In genomic region chr13:9763828-9764645, GRCm38 (mm10) we compare ENCODE assay signal across 8 mouse cellular contexts. TPM values are rescaled to one million over a fixed set of nuclear protein-coding genes. Genes with fewer than 3 reads are reported as not detected.
DNase-seq lines count a peak whose midpoint lies in the region; ATAC-seq and TF ChIP-seq lines count a peak whose summit lies in the region.

No protein-coding gene starts in this region.

- WGBS in embryonic facial prominence, embryonic 15.5 days = under 1% methylated on average over 59 of the region's 111 CpGs
- under 1% methylated on average over 73 of the region's 111 CpGs for WGBS in heart, embryonic 11.5 days (ENCODE audit: insufficient replicate concordance)
- WGBS in kidney, embryonic 16.5 days = 0% methylated on average over 57 of the region's 111 CpGs
- WGBS in liver, embryonic 14.5 days (ENCODE audit: insufficient replicate concordance) = under 1% methylated on average over 69 of the region's 111 CpGs
- under 1% methylated on average over 49 of the region's 111 CpGs for WGBS in neural tube, embryonic 11.5 days
- under 1% methylated on average over 58 of the region's 111 CpGs for WGBS in stomach, embryonic 16.5 days

- no peak for TF ChIP-seq CTCF in liver, embryonic 14.5 days (IDR thresholded peaks at IDR 0.05; ENCODE audit: low read depth)

- H3K36me3 ChIP-seq in embryonic facial prominence, embryonic 15.5 days = no peaks in the 10 kb centered on the region
- H3K36me3 ChIP-seq in heart, embryonic 11.5 days (ENCODE audit: control insufficient read depth, insufficient read depth, low read length) = no peaks in the 10 kb centered on the region
- H3K36me3 ChIP-seq in kidney, embryonic 16.5 days (ENCODE audit: insufficient read depth, low read length) = no peaks in the 10 kb centered on the region
- no peaks in the 10 kb centered on the region for H3K36me3 ChIP-seq in liver, embryonic 14.5 days (replicated peaks; ENCODE audit: control insufficient read depth, insufficient read depth, low read depth)
- H3K36me3 ChIP-seq in neural tube, embryonic 11.5 days (ENCODE audit: control insufficient read depth, insufficient read depth, low read length) = no peaks in the 10 kb centered on the region
- H3K36me3 ChIP-seq in stomach, embryonic 16.5 days (ENCODE audit: control insufficient read depth, insufficient read depth, low read length) = no peaks in the 10 kb centered on the region

- peak overlapping the region; percentile 99 for H3K27ac ChIP-seq in embryonic facial prominence, embryonic 15.5 days (replicated peaks)
- peak overlapping the region; percentile 100 for H3K27ac ChIP-seq in heart, embryonic 11.5 days (ENCODE audit: low read depth, low read length)
- H3K27ac ChIP-seq in kidney, embryonic 16.5 days (ENCODE audit: low read length) = peak overlapping the region; percentile 99
- peak overlapping the region; percentile 24 for H3K27ac ChIP-seq in liver, embryonic 14.5 days
- H3K27ac ChIP-seq in neural tube, embryonic 11.5 days (ENCODE audit: low read depth, low read length) = peak overlapping the region; percentile 99
- peak overlapping the region; percentile 99 for H3K27ac ChIP-seq in stomach, embryonic 16.5 days (ENCODE audit: low read length)

- H3K27me3 ChIP-seq in embryonic facial prominence, embryonic 15.5 days = no peaks in the 10 kb centered on the region
- H3K27me3 ChIP-seq in heart, embryonic 11.5 days (ENCODE audit: control insufficient read depth, insufficient read depth, low read length) = no peaks in the 10 kb centered on the region
- H3K27me3 ChIP-seq in kidney, embryonic 16.5 days (ENCODE audit: insufficient read depth, low read length) = no peaks in the 10 kb centered on the region
- H3K27me3 ChIP-seq in liver, embryonic 14.5 days (ENCODE audit: control insufficient read depth, insufficient read depth, low read length) = peaks cover 5% of the 10 kb centered on the region; the same call in 1 of the 2 replicates
- H3K27me3 ChIP-seq in neural tube, embryonic 11.5 days (ENCODE audit: control insufficient read depth, insufficient read depth, low read length) = no peaks in the 10 kb centered on the region
- no peaks in the 10 kb centered on the region for H3K27me3 ChIP-seq in stomach, embryonic 16.5 days (ENCODE audit: control insufficient read depth, insufficient read depth, low read length)

- ATAC-seq in embryonic facial prominence, embryonic 15.5 days (ENCODE audit: insufficient number of reproducible peaks, low FRiP score, low TSS enrichment, low read depth) = peak; percentile 86
- peak; percentile 82 for ATAC-seq in heart, embryonic 11.5 days (replicated peaks; ENCODE audit: insufficient number of reproducible peaks, low FRiP score, low TSS enrichment)
- peak; percentile 75 for ATAC-seq in kidney, embryonic 16.5 days (ENCODE audit: low FRiP score, low TSS enrichment)
- ATAC-seq in liver, embryonic 14.5 days (ENCODE audit: insufficient read depth) = peak; percentile 77
- peak; percentile 48 for ATAC-seq in neural tube, embryonic 11.5 days (ENCODE audit: insufficient read depth, low FRiP score, low TSS enrichment)
- ATAC-seq in stomach, embryonic 16.5 days (ENCODE audit: insufficient read depth, low FRiP score) = peak; percentile 86

- H3K4me2 ChIP-seq in embryonic facial prominence, embryonic 15.5 days (replicated peaks) = peak overlapping the region; percentile 62
- peak overlapping the region; percentile 62 for H3K4me2 ChIP-seq in heart, embryonic 11.5 days
- H3K4me2 ChIP-seq in kidney, embryonic 16.5 days (replicated peaks; ENCODE audit: low read depth, low read length) = peak overlapping the region; percentile 86
- peak overlapping the region; percentile 75 for H3K4me2 ChIP-seq in liver, embryonic 14.5 days (ENCODE audit: low read depth)
- peak overlapping the region; percentile 82 for H3K4me2 ChIP-seq in neural tube, embryonic 11.5 days (ENCODE audit: low read depth)
- peak overlapping the region; percentile 91 for H3K4me2 ChIP-seq in stomach, embryonic 16.5 days (ENCODE audit: low read depth, low read length)

- TF ChIP-seq EP300 in liver, embryonic 14.5 days (IDR thresholded peaks at IDR 0.05; ENCODE audit: low read depth) = no peak

- H3K4me3 ChIP-seq in embryonic facial prominence, embryonic 15.5 days (replicated peaks) = peak overlapping the region; percentile 74
- H3K4me3 ChIP-seq in heart, embryonic 11.5 days (ENCODE audit: low read depth, low read length) = peak overlapping the region; percentile 93
- peak overlapping the region; percentile 96 for H3K4me3 ChIP-seq in kidney, embryonic 16.5 days (ENCODE audit: low read length)
- H3K4me3 ChIP-seq in liver, embryonic 14.5 days (ENCODE audit: insufficient read depth in 1 of 2, low read depth in 2 of 2, low read length in 2 of 2) = peak overlapping the region; percentile 72 to 89
- peak overlapping the region; percentile 93 for H3K4me3 ChIP-seq in neural tube, embryonic 11.5 days (ENCODE audit: low read depth, low read length)
- peak overlapping the region; percentile 96 for H3K4me3 ChIP-seq in stomach, embryonic 16.5 days (replicated peaks; ENCODE audit: low read length)

- DNase-seq in B cell, adult 2 months = peak; percentile 71 to 79
- peak; percentile 32 to 56 for DNase-seq in adrenal gland, postnatal 4 days (ENCODE audit: low spot score in 2 of 2)
- DNase-seq in liver, embryonic 14.5 days (ENCODE audit: low read depth in 3 of 3, low spot score in 3 of 3) = peak in 2 of 3 experiments; percentile 34
- peak; percentile 78 for DNase-seq in neural tube, embryonic 11.5 days (ENCODE audit: low spot score)

- peak overlapping the region; percentile 99 for H3K9ac ChIP-seq in embryonic facial prominence, embryonic 15.5 days
- H3K9ac ChIP-seq in heart, embryonic 11.5 days (ENCODE audit: low read depth, low read length) = peak overlapping the region; percentile 99
- H3K9ac ChIP-seq in kidney, embryonic 16.5 days (replicated peaks; ENCODE audit: low read length) = peak overlapping the region; percentile 100
- H3K9ac ChIP-seq in liver, embryonic 14.5 days (replicated peaks) = peak overlapping the region; percentile 82
- H3K9ac ChIP-seq in neural tube, embryonic 11.5 days (ENCODE audit: low read length) = peak overlapping the region; percentile 100
- H3K9ac ChIP-seq in stomach, embryonic 16.5 days (ENCODE audit: low read length) = peak overlapping the region; percentile 100

- H3K4me1 ChIP-seq in embryonic facial prominence, embryonic 15.5 days = peaks cover 30% of the 10 kb centered on the region
- H3K4me1 ChIP-seq in heart, embryonic 11.5 days (ENCODE audit: control insufficient read depth, insufficient read depth, low read length) = peaks cover 25% of the 10 kb centered on the region
- peaks cover 39% of the 10 kb centered on the region for H3K4me1 ChIP-seq in kidney, embryonic 16.5 days (ENCODE audit: insufficient read depth, low read length)
- H3K4me1 ChIP-seq in liver, embryonic 14.5 days (replicated peaks; ENCODE audit: control insufficient read depth in 2 of 2, insufficient read depth in 2 of 2, low read length in 1 of 2) = peaks cover 3 to 15% of the 10 kb centered on the region in 2 experiments
- H3K4me1 ChIP-seq in neural tube, embryonic 11.5 days (ENCODE audit: control insufficient read depth, insufficient read depth, low read length) = peaks cover 29% of the 10 kb centered on the region
- H3K4me1 ChIP-seq in stomach, embryonic 16.5 days (ENCODE audit: control insufficient read depth, insufficient read depth, low read length) = peaks cover 19% of the 10 kb centered on the region

- no peaks in the 10 kb centered on the region for H3K9me3 ChIP-seq in embryonic facial prominence, embryonic 15.5 days (replicated peaks)
- no peaks in the 10 kb centered on the region for H3K9me3 ChIP-seq in heart, embryonic 11.5 days (replicated peaks; ENCODE audit: control insufficient read depth, low read length)
- H3K9me3 ChIP-seq in kidney, embryonic 16.5 days (ENCODE audit: low read length) = no peaks in the 10 kb centered on the region
- no peaks in the 10 kb centered on the region for H3K9me3 ChIP-seq in liver, embryonic 14.5 days (ENCODE audit: control insufficient read depth, low read length)
- no peaks in the 10 kb centered on the region for H3K9me3 ChIP-seq in neural tube, embryonic 11.5 days (ENCODE audit: control insufficient read depth, low read length)
- H3K9me3 ChIP-seq in stomach, embryonic 16.5 days (replicated peaks; ENCODE audit: control insufficient read depth, low read length) = no peaks in the 10 kb centered on the region

RNA-seq across cellular contexts. Expression of gene Zmynd11, which starts 1.1 kb away (rescaled TPM):
- 100 to 1,000 TPM; 162 to 172 TPM for total RNA-seq in adrenal gland, postnatal 4 days (2021)
- polyA plus RNA-seq in embryonic facial prominence, embryonic 15.5 days (2015; fragmentation: Nextera tagmentation; extraction: Ambion mirVana) = 112 and 117 TPM in 2 replicates
- polyA plus RNA-seq in heart, embryonic 11.5 days (2014; fragmentation: Nextera tagmentation; extraction: Ambion mirVana) = 115 and 123 TPM in 2 replicates
- polyA plus RNA-seq in kidney, embryonic 16.5 days (2015; fragmentation: Nextera tagmentation; extraction: Ambion mirVana) = 95.0 and 101 TPM in 2 replicates
- polyA plus RNA-seq in liver, embryonic 14.5 days (2012; rRNA removed) = 10.3 and 17.7 TPM in 2 replicates
- polyA plus RNA-seq in liver, embryonic 14.5 days (2014; fragmentation: Nextera tagmentation; extraction: Ambion mirVana) = 21.2 and 28.3 TPM in 2 replicates
- polyA plus RNA-seq in neural tube, embryonic 11.5 days (2014; fragmentation: Nextera tagmentation; extraction: Ambion mirVana) = 109 and 117 TPM in 2 replicates
- polyA plus RNA-seq in stomach, embryonic 16.5 days (2015; fragmentation: Nextera tagmentation; extraction: Ambion mirVana) = 88.8 and 108 TPM in 2 replicates

Comparison
In these comparisons a context has a peak if more than half of its experiments do, and no peak if none do; other contexts are left out.
1. Peak in every context shown above with its lines: DNase-seq, ATAC-seq, H3K4me3 ChIP-seq and H3K27ac ChIP-seq.
2. H3K27ac ChIP-seq: peak in every context shown above with its lines; median percentile 100 in heart, embryonic 11.5 days; 99 in embryonic facial prominence, embryonic 15.5 days; 99 in kidney, embryonic 16.5 days; 99 in neural tube, embryonic 11.5 days; 99 in stomach, embryonic 16.5 days; 24 in liver, embryonic 14.5 days.